Mouse (Mus musculus): Measurements from ENCODE around the gene Nuak1.

The Nuak1 gene

DNA sequence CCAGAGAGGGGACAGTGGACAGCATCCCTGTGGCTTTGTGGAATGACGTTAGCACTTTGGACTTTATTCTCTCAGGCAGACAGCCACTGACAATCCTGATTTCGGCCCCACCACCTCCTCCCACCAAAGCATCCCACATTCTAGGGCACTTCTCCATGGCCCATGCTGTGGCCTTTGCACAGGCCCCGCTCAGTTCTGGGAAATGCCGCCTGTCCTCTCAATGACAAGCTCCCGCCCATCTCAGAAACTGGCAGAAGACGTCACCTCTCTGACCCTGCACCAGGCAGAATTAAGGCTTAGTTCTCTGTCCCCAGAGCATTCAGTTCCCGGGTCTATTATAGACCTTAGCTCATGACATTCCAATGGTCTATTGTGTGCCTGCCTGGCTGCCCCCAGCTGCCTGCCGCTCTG is 7.0 kb upstream of the Nuak1 start:
- WGBS, result 63% methylated on average over 8 of the region's 8 CpGs

DNA sequence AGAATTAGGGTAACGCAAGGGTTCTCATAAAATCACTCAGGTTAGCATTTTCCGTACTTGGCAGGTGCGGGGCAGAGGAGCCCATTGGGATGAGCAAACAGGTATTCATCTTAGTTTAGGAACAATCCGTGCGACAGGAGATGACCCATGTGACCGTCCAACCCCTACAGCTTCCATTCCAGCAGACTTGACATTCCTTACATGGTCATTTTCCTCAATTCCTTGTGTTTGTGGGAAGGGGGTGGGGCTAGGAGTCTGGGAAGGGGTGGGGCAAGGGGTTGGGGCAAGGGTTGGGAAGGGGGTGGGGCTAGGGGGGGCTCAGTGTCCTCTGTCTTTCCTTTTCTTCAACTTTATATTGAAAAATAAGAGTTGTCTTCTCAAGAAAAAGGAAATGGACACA is 6.3 kb upstream of the Nuak1 start:
- WGBS, result 92% methylated on average over 6 of the region's 6 CpGs

DNA sequence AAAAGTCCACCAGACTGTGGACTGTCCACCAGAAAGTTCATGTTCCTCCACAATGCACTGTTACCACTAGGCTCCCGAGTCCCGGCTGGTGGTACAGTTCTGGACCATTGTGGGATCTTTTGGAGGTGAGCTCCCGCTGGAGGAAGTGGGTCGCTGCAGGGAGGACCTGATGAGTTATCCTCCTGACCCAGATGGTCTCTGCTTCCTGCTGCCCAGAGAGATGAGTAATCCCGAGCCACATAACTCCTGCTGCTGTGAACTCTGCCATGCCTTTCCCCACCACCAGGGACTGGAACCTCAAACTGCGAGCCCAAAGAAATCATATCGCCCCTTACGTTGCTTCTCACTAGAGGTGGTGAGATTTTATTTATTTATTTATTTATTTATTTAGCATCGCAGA is 4.0 kb upstream of the Nuak1 start:
- WGBS, result 76% methylated on average over 9 of the region's 9 CpGs

DNA sequence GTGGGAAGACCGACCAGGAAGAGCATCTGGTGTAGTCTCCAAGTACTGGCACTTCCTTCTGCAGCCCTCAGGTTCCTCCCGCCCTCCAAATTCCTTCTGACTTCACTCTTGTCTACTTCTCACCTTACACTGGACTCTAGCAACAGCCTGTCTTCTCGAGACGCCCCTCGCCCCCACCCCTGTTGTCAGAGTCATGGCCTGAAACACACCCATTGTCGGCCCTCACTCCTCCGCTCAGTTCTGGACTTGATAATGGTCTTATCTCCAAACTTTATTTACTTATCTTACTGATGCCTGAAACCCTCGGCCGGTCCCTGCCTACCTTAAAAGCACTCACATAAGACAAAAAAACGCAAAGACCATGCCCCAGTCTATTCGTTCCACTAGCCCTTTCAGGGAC is 1.4 kb upstream of the Nuak1 start:
- WGBS, result 37% methylated on average over 11 of the region's 11 CpGs

DNA sequence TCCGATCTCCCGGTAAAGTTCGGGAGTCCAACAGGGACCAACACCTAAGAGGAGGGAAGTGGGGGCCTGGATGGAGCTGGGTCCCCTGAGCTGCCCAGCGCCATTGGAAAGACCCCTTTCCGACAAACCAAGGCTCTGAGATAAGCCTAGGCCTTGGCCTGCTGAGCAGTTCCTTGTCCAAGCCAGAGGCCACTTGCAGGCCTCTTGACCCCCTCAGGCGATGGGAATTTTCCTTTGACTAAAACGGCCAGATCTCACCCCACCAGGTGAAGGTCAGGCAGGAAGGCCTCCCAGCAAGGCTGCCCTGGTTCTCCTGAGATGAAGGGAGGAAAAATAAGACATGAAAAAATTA is 1.0 kb upstream of the Nuak1 start:
- WGBS, result 6% methylated on average over 7 of the region's 7 CpGs

DNA sequence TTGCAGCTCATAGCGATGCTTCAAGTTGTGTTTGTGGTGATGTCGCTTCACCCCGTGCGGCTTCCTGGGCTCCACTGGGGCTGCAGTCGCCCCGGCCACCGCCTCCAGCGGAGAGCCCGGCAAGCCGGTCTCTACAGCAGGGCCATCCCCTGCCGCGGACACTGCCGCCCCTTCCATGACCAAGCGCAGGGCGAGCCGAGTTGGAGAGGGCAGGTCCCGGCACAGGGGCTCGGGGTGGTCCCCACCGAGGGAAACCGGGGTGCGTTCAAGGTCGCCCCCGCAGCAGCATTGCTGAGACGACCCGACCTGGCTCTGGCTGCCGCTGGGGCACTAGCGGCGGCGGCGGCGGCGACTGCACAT is 236 bp downstream of the Nuak1 start:
- WGBS, result under 1% methylated on average over 32 of the region's 32 CpGs

DNA sequence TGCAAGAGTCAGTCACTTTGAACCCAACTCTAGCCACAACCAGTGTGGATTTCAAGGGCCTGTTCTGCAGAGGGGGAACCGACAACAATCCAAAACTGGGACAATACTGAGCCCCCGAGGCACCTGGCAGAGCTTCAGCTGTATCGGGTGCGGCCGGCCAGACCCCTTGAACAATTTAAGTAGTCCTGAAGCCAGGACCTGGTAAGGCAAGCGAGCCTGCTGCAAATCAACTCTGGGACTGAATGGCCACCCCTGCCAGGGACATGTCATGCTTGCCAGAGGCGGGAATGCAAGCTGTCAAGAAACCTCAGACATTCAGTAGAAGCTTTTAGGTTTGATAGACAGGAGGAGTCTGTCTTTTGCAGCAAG is 1.2 kb downstream of the Nuak1 start:
- WGBS, result 15% methylated on average over 7 of the region's 7 CpGs

DNA sequence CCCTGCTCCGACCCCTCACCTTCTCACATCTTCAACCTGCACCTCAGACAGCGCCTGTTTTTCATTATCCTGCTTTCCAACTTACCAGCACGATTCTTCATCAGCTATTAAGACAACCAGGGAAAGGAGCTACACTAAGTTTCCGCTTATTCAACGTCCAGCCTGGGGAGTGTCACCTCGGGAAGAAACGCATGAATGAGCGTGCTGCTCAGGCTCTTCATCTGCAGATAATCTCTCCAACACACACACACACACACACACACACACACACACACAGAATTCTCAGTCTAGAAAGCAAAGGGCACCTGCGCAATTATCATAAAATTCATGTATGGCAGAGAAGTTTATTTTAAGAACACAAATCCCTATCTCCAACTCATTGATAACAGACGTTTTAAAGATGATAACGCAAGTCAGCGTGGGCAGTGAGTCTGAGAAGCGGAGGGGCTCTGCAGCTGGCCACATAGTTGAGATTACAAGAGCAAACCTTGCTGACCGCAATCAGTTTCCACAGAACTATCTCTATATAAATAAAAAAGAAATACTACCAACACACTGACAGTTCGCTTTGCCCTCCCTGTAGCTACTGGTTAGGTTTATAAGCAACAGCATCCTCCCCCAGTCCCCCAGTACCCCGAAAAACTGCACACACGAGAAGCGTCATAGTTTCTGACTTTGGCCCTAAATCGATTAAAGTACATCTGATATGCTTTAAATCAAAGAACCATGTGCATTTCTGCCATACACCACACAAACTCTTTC is 1.8 kb downstream of the Nuak1 start:
- 25% methylated on average over 19 of the region's 19 CpGs for WGBS

DNA sequence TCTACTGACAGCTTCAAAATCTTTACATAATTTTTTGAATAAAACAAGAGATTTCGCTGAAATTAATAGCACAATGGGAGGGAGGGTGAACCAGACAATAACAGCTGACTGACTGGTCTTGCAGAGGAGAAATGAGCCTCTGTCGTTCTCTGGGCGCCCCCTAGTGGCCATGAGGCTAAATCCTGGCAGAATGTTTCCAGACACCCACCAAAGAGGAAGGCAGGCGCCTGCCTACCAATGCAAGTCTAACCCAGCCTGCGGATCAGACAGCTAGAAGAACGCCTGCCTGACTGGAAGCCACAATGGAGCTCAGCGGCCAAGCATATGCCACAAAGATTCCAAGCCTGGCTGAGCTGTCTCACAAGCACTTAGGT is 2.4 kb downstream of the Nuak1 start:
- under 1% methylated on average over 7 of the region's 7 CpGs for WGBS

DNA sequence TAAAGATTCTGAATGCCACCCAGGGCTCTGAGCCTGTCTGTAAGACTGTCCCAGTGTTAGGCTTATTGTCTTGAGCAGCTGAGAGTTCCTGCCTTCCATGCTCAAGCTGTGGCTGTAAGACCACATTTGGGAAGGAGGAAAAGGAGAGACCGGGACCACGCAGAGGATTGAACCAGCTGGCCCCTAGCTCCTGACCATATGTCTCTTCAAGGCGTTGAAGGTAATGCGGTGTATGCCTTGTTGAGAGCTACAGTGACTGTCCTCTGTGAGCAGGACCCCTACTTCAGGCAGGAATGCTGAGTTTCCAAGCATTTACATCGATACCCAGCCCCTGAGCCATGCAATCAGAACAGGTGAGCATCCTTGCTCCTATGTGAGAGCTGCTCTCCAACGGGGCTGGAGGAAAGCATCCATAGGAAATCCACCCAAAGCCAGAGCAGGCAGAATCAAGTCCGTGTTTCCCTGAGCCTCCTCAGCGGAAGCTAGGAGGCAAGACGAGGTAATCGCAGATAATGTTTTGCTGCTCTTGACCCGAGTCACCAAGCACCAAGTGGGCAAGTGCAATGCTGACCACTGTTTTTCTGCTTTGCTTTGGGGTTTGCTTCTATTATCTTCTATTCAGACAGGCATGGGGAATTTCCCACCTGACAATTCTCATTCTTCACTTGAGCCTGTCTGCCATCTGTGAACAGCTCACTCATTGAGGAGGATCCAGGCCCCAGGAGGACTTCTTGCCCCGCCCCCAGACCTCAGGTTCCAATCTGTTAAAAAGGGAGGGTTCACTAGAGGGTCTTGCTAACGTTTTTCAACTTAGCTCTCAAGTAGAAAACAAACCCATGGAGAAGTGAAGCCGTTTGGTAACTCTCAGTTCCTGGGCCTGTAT is 3.0 kb downstream of the Nuak1 start:
- 30% methylated on average over 14 of the region's 14 CpGs for WGBS

DNA sequence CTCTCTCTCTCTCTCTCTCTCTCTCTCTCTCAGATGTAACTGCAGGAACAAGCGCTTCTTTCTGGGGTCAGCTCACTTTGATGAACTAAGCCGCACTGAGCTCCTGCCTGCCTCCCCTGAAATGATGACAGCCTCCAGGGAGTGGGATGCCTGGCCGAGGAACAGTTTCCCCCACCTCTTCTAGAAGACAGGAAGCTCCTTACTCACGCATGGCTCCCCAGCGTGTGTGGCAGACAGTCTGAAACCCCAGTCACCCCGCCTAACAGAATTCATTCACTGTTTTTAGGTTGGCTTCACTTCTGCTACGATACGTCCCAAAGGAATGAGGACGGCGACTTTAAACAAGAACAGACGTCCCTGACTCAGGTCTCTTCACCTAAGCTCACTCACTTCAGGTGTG is 4.5 kb downstream of the Nuak1 start:
- 38% methylated on average over 11 of the region's 11 CpGs for WGBS

DNA sequence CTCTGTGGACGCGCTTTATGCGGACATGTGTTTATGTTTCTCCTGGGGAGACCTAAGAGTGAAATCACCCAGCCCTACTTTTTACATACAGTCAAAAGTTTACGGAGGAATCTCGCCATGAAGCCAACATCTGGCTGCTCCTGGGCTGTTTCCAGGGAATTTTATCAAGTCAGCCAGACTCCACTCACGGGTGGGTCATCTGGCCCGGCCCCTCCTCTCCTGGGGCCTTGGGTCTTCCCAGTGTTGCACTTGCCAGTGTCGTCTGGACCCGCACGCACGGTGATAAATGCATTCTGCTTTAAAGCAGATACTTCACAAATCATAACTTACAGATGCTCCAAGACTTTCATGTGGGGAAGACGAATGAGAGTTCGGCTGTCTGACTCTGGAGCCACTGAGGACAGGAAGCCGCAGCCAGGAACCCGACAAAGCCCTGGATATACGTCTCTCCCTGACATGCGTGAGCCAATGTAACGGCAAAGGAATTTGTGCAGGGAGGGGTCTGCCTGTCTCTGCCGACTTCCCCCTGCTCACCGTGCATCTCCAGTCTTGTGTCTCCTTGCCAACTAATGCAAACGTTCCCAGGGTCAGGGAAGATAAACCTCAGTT is 7.1 kb downstream of the Nuak1 start:
- 73% methylated on average over 21 of the region's 21 CpGs for WGBS

DNA sequence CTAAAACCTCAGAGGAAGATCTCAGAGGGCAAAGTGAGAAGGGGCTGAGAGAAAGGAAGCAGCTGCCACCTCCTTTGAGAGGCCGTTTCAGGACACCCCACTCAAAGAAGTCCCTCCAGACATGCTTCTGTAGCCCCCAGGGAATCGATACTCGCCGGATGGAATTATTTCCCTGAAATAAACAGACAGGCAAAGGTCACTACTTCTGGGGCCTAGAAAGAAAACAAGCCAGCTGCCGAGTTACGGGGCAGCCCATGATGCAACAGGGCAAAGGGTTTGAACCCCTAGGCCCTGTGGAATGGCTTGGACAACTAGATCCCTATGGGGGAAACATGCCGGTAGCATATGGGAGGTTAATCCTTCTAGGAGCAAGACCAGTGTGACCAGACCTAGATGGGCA is 16.0 kb downstream of the Nuak1 start:
- WGBS, result 66% methylated on average over 7 of the region's 7 CpGs

DNA sequence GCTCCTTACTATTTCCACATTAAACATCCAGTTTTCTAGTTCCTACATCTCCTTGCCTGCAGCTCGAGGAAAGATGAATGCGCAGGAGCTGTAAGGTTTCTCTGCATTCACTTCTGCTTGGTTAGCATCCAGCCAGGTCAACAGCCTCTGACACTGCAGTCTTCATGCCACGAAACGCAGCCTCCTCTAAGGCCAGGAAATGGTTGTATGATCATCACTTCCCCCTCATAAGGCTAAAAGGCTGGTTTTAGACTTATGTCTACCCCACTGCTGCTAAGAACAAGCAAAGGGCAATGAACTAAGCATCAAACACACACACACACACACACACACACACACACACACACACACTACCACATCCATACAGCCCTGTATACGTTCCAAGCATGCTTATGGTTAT is 16.5 kb downstream of the Nuak1 start:
- WGBS, result 53% methylated on average over 5 of the region's 5 CpGs

DNA sequence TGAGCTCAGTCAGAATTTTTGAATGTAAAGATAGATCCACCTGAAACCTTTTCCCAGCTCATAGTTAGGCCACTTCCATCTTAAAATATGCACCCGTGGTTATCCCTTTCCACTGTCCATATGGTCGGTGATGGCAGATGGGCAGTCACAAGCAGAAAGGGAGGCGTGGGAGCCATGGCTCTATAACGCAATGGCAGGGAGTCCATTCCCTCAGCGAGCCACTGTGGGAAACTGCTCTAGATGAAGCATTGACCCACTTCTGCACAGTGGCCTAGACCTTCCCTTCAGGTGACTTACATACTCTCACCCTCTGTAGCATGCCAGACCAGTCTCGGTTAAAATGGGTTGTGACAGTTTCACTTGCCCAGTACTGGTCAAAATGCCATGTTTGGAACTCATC is 19.8 kb downstream of the Nuak1 start:
- WGBS, result 65% methylated on average over 6 of the region's 6 CpGs

DNA sequence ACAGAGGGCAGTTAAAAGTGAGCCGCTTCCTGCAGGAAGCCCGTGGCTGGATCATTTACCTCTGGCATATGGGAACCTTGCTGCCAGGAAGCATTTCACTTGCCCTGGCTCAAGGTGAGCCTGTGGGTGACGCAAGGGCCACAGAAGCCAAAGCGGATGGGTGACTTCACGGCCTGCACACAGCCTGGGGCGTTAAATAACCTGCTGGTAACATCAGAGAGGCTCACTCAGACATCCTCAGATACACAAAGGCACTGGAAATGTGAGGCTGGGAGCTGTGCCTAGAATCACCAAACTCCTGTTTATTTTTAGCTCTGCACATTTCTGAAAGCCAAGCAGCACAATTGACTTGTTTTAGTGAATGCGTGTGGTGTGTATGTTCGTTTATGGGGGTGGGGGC is 23.6 kb downstream of the Nuak1 start:
- 21% methylated on average over 8 of the region's 8 CpGs for WGBS

DNA sequence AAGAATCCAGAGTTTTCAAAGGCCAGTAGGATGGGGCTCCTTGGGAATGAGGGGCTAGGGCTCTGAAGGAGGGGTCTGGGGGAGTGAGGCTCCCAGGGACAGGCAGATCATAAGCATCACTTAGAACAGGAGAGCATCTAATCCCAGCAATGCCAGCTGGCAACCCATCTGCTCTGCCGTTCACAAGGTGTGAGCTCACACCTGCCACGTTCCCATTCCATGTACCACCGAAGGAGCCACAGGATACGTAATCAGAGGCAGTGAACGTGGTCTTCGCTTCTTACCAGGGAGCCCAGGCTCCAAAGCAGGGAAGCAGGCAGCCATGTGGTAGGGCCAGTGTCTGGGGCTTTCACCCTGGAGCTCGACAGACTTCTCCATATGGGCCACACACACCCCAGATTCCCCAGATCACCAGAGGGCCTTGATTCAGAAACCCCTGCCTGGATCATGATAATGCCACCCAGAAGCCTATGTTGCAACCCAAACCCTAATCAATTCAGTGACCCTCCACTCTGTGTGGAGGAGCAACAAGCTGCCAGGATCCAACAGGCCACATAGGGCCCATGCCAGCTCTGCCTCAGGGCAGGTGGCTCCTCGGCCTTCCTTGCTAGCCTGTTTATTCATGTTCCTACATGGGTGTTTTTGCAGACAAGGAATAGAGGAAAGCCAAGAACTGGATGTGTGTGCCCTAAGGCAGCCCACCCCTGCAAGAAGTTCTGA is 25.3 kb downstream of the Nuak1 start:
- WGBS, result 60% methylated on average over 8 of the region's 8 CpGs

DNA sequence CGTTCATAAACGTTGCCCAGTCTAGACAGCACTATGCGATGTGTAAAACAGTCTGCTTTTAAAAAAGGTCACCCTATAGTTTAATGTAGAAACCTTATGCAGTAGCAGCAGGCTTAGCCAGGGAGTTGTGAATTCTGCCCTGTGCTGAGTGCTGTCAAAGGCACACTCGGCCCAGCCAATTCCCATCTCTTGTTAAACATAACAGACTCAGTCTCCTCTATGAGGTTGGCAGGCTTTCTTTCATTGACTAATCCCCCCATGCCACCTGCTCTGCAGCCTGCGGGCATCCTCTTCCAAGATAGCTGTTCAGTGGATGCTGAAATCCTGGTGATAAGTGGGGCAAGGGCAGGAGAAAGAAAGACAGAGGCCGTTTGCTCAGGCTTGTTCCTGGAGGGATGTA is 27.1 kb downstream of the Nuak1 start:
- 26% methylated on average over 6 of the region's 6 CpGs for WGBS

DNA sequence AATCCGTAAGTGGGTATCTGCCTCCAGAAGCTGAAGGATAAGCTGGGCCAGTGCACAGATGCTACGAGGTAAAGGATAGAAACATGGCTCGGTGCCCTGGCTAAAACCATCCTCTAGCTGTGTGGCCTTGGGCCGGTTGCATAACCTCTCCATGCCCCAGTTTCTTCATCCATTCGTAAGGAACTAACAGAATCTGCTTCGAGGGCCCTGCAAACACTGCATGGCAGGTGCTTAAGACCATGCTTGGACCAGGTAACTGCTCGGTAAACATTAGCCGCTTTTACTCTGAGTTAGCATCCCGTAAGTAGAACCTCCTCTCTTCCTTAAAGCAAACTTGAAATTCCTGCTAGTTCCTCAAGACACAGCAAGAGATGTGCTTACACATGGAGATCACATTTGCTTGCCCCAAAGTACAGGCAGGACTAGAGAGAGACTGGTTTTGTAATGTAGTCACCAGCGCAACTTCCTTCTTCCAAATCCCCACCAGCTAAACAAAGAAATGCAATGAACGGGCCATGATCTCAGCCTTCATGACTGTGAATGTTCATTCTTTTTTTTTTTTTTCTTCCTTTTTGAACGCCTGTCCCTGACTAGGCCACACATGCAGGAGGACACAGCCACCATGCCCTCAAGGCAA is 28.0 kb downstream of the Nuak1 start:
- WGBS, result 51% methylated on average over 12 of the region's 12 CpGs

DNA sequence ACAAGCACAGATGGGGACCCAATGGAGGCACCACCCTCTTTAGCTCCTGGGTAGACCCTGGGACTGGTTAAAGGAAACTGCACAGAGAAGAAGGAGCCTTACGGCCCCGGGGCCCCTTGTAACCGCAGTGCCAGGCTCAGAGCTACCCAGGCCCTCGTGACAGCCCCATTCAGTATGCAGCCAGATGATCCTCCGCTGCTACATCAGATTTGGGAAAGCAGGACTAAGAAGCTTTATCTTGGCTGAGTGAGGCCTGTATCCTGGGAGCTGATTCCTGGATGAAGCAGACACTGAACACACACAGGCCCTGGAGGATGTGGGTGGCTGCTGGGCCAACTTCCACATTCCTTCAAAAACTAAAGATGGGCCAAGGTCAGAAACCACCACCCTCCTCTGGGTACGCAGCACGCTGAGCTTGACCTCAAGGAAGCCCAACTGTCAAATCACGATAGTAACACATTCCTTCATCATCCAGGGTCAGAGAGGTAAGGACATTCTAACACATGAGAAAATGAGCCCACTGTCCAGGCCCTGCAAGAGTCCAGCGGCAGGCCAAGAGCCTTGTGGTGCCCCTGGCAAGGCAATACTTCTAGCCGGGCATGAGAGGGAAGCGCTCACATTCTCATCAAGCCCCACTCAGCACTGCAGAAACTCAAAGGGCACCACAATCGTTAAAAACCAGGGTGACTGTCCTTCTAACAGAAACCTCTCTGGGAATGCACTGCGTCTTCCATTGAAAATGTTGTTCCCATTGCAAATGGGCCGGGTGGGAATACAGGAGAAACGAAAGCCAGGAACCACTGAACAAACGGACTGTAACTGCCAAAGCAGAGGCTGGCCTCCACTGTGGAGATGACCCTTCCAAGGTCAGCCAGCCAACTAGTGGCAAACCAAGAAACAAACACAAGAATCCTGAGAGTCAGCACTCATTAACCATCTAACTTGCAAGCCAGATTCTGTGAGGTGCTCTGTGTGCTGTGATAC is 29.0 kb downstream of the Nuak1 start:
- WGBS, result 40% methylated on average over 16 of the region's 16 CpGs
